Mouse (Mus musculus) layer of hippocampus, adult 18-20 months (tissue): ENCODE measurements around the gene Nudt14. TPM values are rescaled to one million over a fixed set of nuclear protein-coding genes. Genes with fewer than 3 reads are reported as not detected.

Source experiments
- DNase-seq, 2 experiments: peaks; one replicate each; pipeline ENCODE4 v3.0.0; 2022; ENCODE audit warnings: low spot score in 2 of 2
- microRNA-seq, 2 experiments: library from miRNA; unstranded; fragments of <30 nt; microRNA quantifications; one replicate each; pipeline ENCODE4 v1.2.0; 2021
- total RNA-seq, 2 experiments: library from RNA; stranded (reverse); gene quantifications; 2 replicates each; pipeline ENCODE4 v1.2.3; 2021

Gene Nudt14
- total RNA-seq, 2 experiments from 2014 or later, result 12.8 to 14.6 TPM

GRCm38 (mm10) chr12:112915587-112915986 is 26.3 kb downstream of the Nudt14 start:
- DNase-seq, result no peak

GRCm38 (mm10) chr12:112914527-112914926 is 27.4 kb downstream of the Nudt14 start:
- no peak for DNase-seq

- no peak for DNase-seq
Observed at GRCm38 (mm10) chr12:112912951-112913745, 28.8 kb downstream of the Nudt14 start.

- DNase-seq, result no peak
Observed at GRCm38 (mm10) chr12:112911701-112912100, 30.2 kb downstream of the Nudt14 start.

- DNase-seq, result no peak
Observed at GRCm38 (mm10) chr12:112908991-112909390, 32.9 kb downstream of the Nudt14 start.

GRCm38 (mm10) chr12:112905001-112905400 is 36.9 kb downstream of the Nudt14 start:
- DNase-seq, result no peak

GRCm38 (mm10) chr12:112903941-112904340 is 38.0 kb downstream of the Nudt14 start:
- no peak for DNase-seq

GRCm38 (mm10) chr12:112900641-112901040 is 41.3 kb downstream of the Nudt14 start:
- peak; percentile 42 to 57 for DNase-seq

- no peak for DNase-seq
Observed at GRCm38 (mm10) chr12:112898960-112899359, 43.0 kb downstream of the Nudt14 start.

GRCm38 (mm10) chr12:112898351-112898750 is 43.6 kb downstream of the Nudt14 start:
- no peak for DNase-seq

GRCm38 (mm10) chr12:112897522-112898212 is 44.3 kb downstream of the Nudt14 start:
- DNase-seq, result no peak

GRCm38 (mm10) chr12:112894969-112895368 is 47.0 kb downstream of the Nudt14 start:
- DNase-seq, result no peak

- no peak for DNase-seq
Observed at GRCm38 (mm10) chr12:112894303-112894884, 47.5 kb downstream of the Nudt14 start.

- no peak for DNase-seq
Observed at GRCm38 (mm10) chr12:112885465-112885864, 56.5 kb downstream of the Nudt14 start.

Small RNA genes within 50 kb of the gene (microRNA-seq; reads per million reads assigned to microRNA genes)
- 0 to 1.6 reads per million in 2 experiments for gene Mir6941

Other genes starting within 250 kb of the Nudt14 start
- gene Cep170b, start 221.7 kb downstream of the Nudt14 start, total RNA-seq, result 100 to 1,000 TPM; 192 to 208 TPM
- gene Pld4, start 181.5 kb downstream of the Nudt14 start, total RNA-seq, result 10 to 100 TPM; 10.2 to 11.0 TPM
- gene Ahnak2, start 139.5 kb downstream of the Nudt14 start, total RNA-seq, result 1 to 10 TPM; 3.4 to 3.8 TPM
- gene Clba1, start 133.2 kb downstream of the Nudt14 start, total RNA-seq, result 10 to 100 TPM; 11.4 to 14.2 TPM
- gene Cdca4, start 112.7 kb downstream of the Nudt14 start, total RNA-seq, result 10 to 100 TPM in 1 of 2 experiments, 1 to 10 TPM in 1; 7.4 to 10.0 TPM
- gene Gpr132, start 73.9 kb downstream of the Nudt14 start, total RNA-seq, result not detected
- 10 to 100 TPM; 42.6 to 44.2 TPM for gene Jag2, start 12.3 kb downstream of the Nudt14 start, total RNA-seq
- gene Btbd6, start 34.4 kb upstream of the Nudt14 start, total RNA-seq, result 10 to 100 TPM; 56.3 to 62.2 TPM
- gene Brf1, start 58.6 kb upstream of the Nudt14 start, total RNA-seq, result 10 to 100 TPM; 48.3 to 55.2 TPM
- 10 to 100 TPM; 88.3 to 90.3 TPM for gene Pacs2, start 72.4 kb upstream of the Nudt14 start, total RNA-seq
- gene Tex22, start 132.4 kb upstream of the Nudt14 start, total RNA-seq, result under 1 TPM; 0.32 to 0.91 TPM
- gene Mta1, start 156.2 kb upstream of the Nudt14 start, total RNA-seq, result 10 to 100 TPM; 69.6 to 75.6 TPM
- 100 to 1,000 TPM in 1 of 2 experiments, 10 to 100 TPM in 1; 91.2 to 107 TPM for gene Crip2, start 198.1 kb upstream of the Nudt14 start, total RNA-seq
- 10 to 100 TPM in 1 of 2 experiments, 1 to 10 TPM in 1; 9.5 to 10.3 TPM for gene Crip1, start 204.2 kb upstream of the Nudt14 start, total RNA-seq
- gene Tedc1, start 214.3 kb upstream of the Nudt14 start, total RNA-seq, result under 1 TPM; 0.91 to 0.97 TPM
- gene Tmem121, start 243.8 kb upstream of the Nudt14 start, total RNA-seq, result 10 to 100 TPM; 19.4 to 25.4 TPM